Mouse (Mus musculus): ENCODE measurements around the gene Gnai3. TPM values are rescaled to one million over a fixed set of nuclear protein-coding genes. Genes with fewer than 3 reads are reported as not detected.

Gene Gnai3
- polyA plus RNA-seq, 1 experiment, result 27.0 TPM

DNA sequence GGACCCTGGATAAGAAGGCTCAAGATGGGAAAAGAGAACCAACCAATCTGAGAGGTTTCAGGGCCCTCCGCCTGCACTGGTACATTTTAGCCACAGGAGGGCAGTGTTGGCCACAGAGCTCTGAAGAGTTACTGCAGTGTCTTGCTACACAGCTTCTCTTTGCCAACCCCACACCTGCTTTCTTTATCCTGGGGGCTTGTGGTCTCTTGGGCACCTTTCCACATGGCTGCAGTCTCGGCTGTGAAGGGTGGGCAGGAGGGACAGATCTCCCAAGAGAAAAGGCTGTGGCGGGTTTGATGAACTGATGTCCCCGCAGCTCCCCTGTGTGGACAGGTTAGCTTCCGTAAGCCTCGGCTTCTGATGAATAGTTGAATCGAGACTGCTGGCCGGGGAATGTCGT, 18.9 kb upstream of the Gnai3 start:
- TF ChIP-seq POLR2A (IDR thresholded peaks at IDR 0.05; ENCODE audit: extremely low read depth, insufficient read depth, low read length) (no peak), CTCF (IDR thresholded peaks at IDR 0.05; ENCODE audit: extremely low read depth, insufficient read depth, low read length) (peak; percentile 98)
- no peak overlapping the region for H3K27ac ChIP-seq (ENCODE audit: insufficient read depth, low read length)
- H3K4me3 ChIP-seq (ENCODE audit: insufficient read depth, low read length), result peak overlapping the region; percentile 12; the same call in 1 of the 2 replicates
- peaks cover 5% of the 10 kb centered on the region for H3K4me1 ChIP-seq (ENCODE audit: control insufficient read depth, insufficient read depth, low read length)

DNA sequence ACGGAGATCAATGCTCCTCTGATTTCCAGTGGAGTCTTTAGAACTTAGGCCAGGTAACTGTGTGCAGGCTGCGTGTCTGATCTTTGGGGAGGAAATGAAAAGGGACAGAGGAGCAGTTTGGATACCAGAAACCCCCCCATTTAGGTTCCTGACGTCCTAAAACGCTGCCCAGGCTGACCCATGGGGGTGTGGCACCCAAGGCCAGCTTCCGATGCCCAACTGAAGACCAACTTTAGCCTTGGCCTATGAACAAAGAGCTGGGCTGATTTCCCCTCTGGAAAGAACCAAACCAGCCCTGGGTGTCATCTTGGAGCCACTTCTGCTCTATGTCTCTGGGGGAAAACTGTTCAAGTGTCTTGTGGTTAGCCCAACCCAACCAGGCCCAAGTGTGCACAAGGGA, 18.1 kb upstream of the Gnai3 start:
- no peak overlapping the region for H3K4me3 ChIP-seq (ENCODE audit: insufficient read depth, low read length)
- TF ChIP-seq CTCF (IDR thresholded peaks at IDR 0.05; ENCODE audit: extremely low read depth, insufficient read depth, low read length), result no peak
- TF ChIP-seq POLR2A (IDR thresholded peaks at IDR 0.05; ENCODE audit: extremely low read depth, insufficient read depth, low read length), result no peak
- peaks cover 12% of the 10 kb centered on the region for H3K4me1 ChIP-seq (ENCODE audit: control insufficient read depth, insufficient read depth, low read length)
- H3K27ac ChIP-seq (ENCODE audit: insufficient read depth, low read length), result no peak overlapping the region

- H3K4me3 ChIP-seq (ENCODE audit: insufficient read depth, low read length), result no peak overlapping the region
- peaks cover 11% of the 10 kb centered on the region for H3K4me1 ChIP-seq (ENCODE audit: control insufficient read depth, insufficient read depth, low read length)
- peak overlapping the region; percentile 97 for H3K27ac ChIP-seq (ENCODE audit: insufficient read depth, low read length)
- TF ChIP-seq POLR2A (IDR thresholded peaks at IDR 0.05; ENCODE audit: extremely low read depth, insufficient read depth, low read length) (peak; percentile 82; the same call in 1 of the 2 replicates), CTCF (IDR thresholded peaks at IDR 0.05; ENCODE audit: extremely low read depth, insufficient read depth, low read length) (no peak)
Observed at GRCm38 (mm10) chr3:108158383-108159037, 12.6 kb upstream of the Gnai3 start.

DNA sequence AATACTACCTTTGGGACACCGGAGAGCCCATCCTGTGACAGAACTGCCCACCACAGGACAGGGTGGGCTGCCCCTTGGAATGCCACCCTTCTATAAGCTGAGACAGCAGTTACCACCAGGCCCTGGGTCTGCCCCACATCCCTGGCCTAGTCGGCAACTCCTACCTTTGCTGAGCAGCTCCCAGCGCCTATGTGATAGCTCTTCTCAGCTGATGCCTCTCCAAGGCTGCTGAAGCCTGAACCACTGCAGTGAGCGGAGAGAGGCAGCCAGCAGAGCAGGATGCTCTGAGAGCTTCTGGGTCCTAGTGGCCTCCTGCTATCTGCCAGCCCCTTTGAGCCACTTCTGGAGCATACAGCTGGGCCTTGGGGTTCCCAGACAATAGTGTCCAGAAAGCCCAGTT, 8.7 kb upstream of the Gnai3 start, which contains the start of gene Gpr61:
TSS of gene Gpr61 (minus strand) at position 227 of the 400 bp plus-strand sequence.
- Histone ChIP-seq H3K4me3 (ENCODE audit: insufficient read depth, low read length) (peak within 1 kb of the TSS; percentile 79), H3K4me1 (ENCODE audit: control insufficient read depth, insufficient read depth, low read length) (peaks cover 12% of the 10 kb centered on the region), H3K27ac (ENCODE audit: insufficient read depth, low read length) (peak within 1 kb of the TSS; percentile 83)
- TF ChIP-seq POLR2A (IDR thresholded peaks at IDR 0.05; ENCODE audit: extremely low read depth, insufficient read depth, low read length) (peak; percentile 97), CTCF (IDR thresholded peaks at IDR 0.05; ENCODE audit: extremely low read depth, insufficient read depth, low read length) (no peak)

DNA sequence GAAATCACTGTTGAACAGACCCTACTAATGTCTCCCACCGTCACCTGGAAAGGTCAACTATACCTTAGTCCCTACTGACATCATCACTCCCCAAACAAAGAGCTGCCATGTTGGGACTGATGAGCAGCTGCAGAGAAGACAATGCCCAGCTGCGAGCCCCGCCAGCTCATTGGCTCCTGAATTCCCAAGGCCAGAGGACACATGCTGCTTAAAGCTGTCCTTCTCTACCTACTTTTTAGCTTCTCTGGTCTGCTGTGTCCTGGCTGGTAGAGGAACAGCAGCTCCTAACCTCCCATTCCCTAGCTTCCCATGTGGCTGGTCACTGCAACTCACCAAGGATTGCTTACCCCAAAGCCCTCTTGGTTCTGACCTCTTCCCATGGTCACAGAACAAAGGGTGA, 6.3 kb upstream of the Gnai3 start:
- H3K4me1 ChIP-seq (ENCODE audit: control insufficient read depth, insufficient read depth, low read length), result peaks cover 3% of the 10 kb centered on the region; the same call in 1 of the 2 replicates
- TF ChIP-seq CTCF (IDR thresholded peaks at IDR 0.05; ENCODE audit: extremely low read depth, insufficient read depth, low read length) (no peak), POLR2A (IDR thresholded peaks at IDR 0.05; ENCODE audit: extremely low read depth, insufficient read depth, low read length) (no peak)
- no peak overlapping the region for H3K27ac ChIP-seq (ENCODE audit: insufficient read depth, low read length)
- H3K4me3 ChIP-seq (ENCODE audit: insufficient read depth, low read length), result no peak overlapping the region

GRCm38 (mm10) chr3:108147386-108148235, 1.7 kb upstream of the Gnai3 start:
- Histone ChIP-seq H3K27ac (ENCODE audit: insufficient read depth, low read length) (no peak overlapping the region), H3K4me1 (ENCODE audit: control insufficient read depth, insufficient read depth, low read length) (peaks cover 3% of the 10 kb centered on the region; the same call in 1 of the 2 replicates), H3K4me3 (ENCODE audit: insufficient read depth, low read length) (no peak overlapping the region)
- TF ChIP-seq CTCF (IDR thresholded peaks at IDR 0.05; ENCODE audit: extremely low read depth, insufficient read depth, low read length) (peak; percentile 97), POLR2A (IDR thresholded peaks at IDR 0.05; ENCODE audit: extremely low read depth, insufficient read depth, low read length) (no peak)

GRCm38 (mm10) chr3:108146671-108147070, 725 bp upstream of the Gnai3 start:
- Histone ChIP-seq H3K4me1 (ENCODE audit: control insufficient read depth, insufficient read depth, low read length) (no peaks in the 10 kb centered on the region), H3K4me3 (ENCODE audit: insufficient read depth, low read length) (peak overlapping the region; percentile 73; the same call in 1 of the 2 replicates)
- no peak for TF ChIP-seq CTCF (IDR thresholded peaks at IDR 0.05; ENCODE audit: extremely low read depth, insufficient read depth, low read length)
- TF ChIP-seq POLR2A (IDR thresholded peaks at IDR 0.05; ENCODE audit: extremely low read depth, insufficient read depth, low read length), result no peak

DNA sequence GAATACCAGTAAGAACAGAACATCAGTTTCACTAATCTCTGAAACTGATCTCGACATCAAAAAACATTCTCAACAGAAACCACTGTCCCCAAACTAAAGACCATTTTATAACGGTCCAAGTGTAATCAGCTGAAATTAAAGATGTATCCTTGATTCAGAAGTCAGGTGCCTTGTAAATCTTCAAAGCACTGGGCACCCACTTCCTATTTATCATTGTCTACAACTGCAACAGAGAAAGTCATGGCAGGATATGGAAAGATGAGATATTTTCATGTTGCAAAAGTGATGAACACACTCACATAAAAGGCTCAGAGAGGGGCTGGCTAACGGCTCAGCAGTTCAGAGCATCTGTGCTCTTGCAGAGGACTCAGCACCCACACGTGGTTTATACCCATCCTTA, 5.2 kb downstream of the Gnai3 start:
- Histone ChIP-seq H3K4me1 (ENCODE audit: control insufficient read depth, insufficient read depth, low read length) (peaks cover under 1% of the 10 kb centered on the region; the same call in 1 of the 2 replicates), H3K27ac (ENCODE audit: insufficient read depth, low read length) (no peak overlapping the region), H3K4me3 (ENCODE audit: insufficient read depth, low read length) (no peak overlapping the region)
- TF ChIP-seq CTCF (IDR thresholded peaks at IDR 0.05; ENCODE audit: extremely low read depth, insufficient read depth, low read length) (no peak), POLR2A (IDR thresholded peaks at IDR 0.05; ENCODE audit: extremely low read depth, insufficient read depth, low read length) (no peak)

More at GRCm38 (mm10) chr3:108146671-108147070, 725 bp upstream of the Gnai3 start:
- no peak overlapping the region for H3K27ac ChIP-seq (ENCODE audit: insufficient read depth, low read length)

GRCm38 (mm10) chr3:108139113-108139512, 6.8 kb downstream of the Gnai3 start:
- Histone ChIP-seq H3K27ac (ENCODE audit: insufficient read depth, low read length) (no peak overlapping the region), H3K4me3 (ENCODE audit: insufficient read depth, low read length) (no peak overlapping the region), H3K4me1 (ENCODE audit: control insufficient read depth, insufficient read depth, low read length) (peaks cover 3% of the 10 kb centered on the region)
- TF ChIP-seq POLR2A (IDR thresholded peaks at IDR 0.05; ENCODE audit: extremely low read depth, insufficient read depth, low read length) (no peak), CTCF (IDR thresholded peaks at IDR 0.05; ENCODE audit: extremely low read depth, insufficient read depth, low read length) (no peak)

Measured in cortical plate, adult 2 months (tissue).